In the genomic region with DNA sequence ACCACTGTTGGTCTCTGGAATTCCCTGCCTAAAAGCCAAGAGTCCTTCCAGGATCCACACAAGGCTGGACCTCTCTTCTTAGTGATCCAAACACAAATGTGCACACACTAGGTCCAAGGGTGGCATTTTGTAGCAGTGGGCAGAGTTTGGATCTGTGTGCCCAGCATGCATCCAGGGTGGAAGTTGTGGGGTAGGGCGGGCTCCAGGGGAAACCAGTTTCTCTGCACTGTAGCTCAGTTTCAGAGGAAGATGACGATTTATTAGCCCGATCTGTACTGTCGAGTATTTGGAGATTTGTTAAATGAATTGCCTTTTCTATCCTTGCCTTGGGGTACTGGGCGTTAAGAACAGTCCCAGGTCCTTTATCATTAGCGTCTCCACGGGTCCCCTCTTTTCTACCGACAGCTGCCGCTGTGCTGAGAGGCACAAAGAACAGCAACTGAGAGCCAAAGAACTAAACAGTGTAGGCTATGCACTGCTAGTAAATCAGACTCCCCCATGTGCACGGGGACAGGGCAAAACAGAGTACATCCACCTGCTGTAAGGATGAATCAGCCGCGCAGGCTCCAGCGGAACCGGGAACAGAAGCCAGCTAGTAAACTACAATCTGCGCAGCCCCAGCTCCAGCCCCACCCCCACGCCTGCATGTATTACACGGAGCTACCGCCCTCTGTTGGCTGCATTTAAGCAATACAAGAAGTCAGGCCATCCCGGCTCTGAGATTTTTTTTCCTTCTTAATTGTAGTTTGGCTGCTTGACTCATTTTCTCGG, we compare ENCODE assay signal across 8 mouse cellular contexts. TPM values are rescaled to one million over a fixed set of nuclear protein-coding genes. Genes with fewer than 3 reads are reported as not detected.
DNase-seq lines count a peak whose midpoint lies in the region; ATAC-seq and TF ChIP-seq lines count a peak whose summit lies in the region.

No protein-coding gene starts in this region.

- peak overlapping the region; percentile 48 to 57; a peak in 2 of 4 replicates for H3K4me3 ChIP-seq in ES-E14 (ENCODE audit: insufficient read depth in 1 of 2, low read depth in 1 of 2, low read length in 2 of 2, poor library complexity in 1 of 2, severe bottlenecking in 1 of 2)
- H3K4me3 ChIP-seq in forebrain, embryonic 16.5 days (replicated peaks; ENCODE audit: low read length): peak overlapping the region; percentile 20
- H3K4me3 ChIP-seq in layer of hippocampus, adult 2 months: peak overlapping the region; percentile 43
- H3K4me3 ChIP-seq in lung, adult 2 months (replicated peaks; ENCODE audit: extremely low read depth, low read depth, low read length): no peak overlapping the region
- H3K4me3 ChIP-seq in thymus, adult 2 months (ENCODE audit: control insufficient read depth, insufficient read depth, low read length): no peak overlapping the region

- peak; percentile 85 for ATAC-seq in forebrain, embryonic 16.5 days
- peak; percentile 52; the same call in 1 of the 2 replicates for ATAC-seq in neutrophil, adult 5-6 weeks (ENCODE audit: extremely low read depth, insufficient number of reproducible peaks, low FRiP score, poor library complexity, severe bottlenecking)

- H3K36me3 ChIP-seq in ES-E14 (ENCODE audit: control insufficient read depth, insufficient read depth, low read length, poor library complexity, severe bottlenecking): no peaks in the 10 kb centered on the region
- peaks cover 15% of the 10 kb centered on the region for H3K36me3 ChIP-seq in forebrain, embryonic 16.5 days (ENCODE audit: control insufficient read depth, insufficient read depth)
- H3K36me3 ChIP-seq in thymus, adult 2 months (ENCODE audit: control insufficient read depth, insufficient read depth, low read length): no peaks in the 10 kb centered on the region

- peak; percentile 78 for DNase-seq in ES-E14 (ENCODE audit: low read depth, low spot score)
- peak; percentile 96 for DNase-seq in cerebellum, adult 18-20 months
- peak; percentile 81 to 83 for DNase-seq in heart, postnatal 36 days
- DNase-seq in layer of hippocampus, adult 2 months (ENCODE audit: low spot score in 2 of 2): peak; percentile 93 to 95
- peak; percentile 80 for DNase-seq in lung, adult 2 months
- peak; percentile 80 for DNase-seq in thymus, adult 2 months

- TF ChIP-seq POLR2A in lung, adult 2 months (IDR thresholded peaks at IDR 0.05; ENCODE audit: borderline replicate concordance, extremely low read depth, low read depth, low read length): no peak
- TF ChIP-seq POLR2A in thymus, adult 2 months (IDR thresholded peaks at IDR 0.05; ENCODE audit: control insufficient read depth, extremely low read depth, insufficient read depth, low read length, poor library complexity): no peak

- no peak overlapping the region for H3K27ac ChIP-seq in ES-E14 (ENCODE audit: insufficient read depth, low read depth, low read length, poor library complexity, severe bottlenecking)
- H3K27ac ChIP-seq in forebrain, embryonic 16.5 days (ENCODE audit: low read length): peak overlapping the region; percentile 55
- peak overlapping the region; percentile 50 for H3K27ac ChIP-seq in layer of hippocampus, adult 2 months
- H3K27ac ChIP-seq in thymus, adult 2 months (ENCODE audit: control insufficient read depth, insufficient read depth, low read length): no peak overlapping the region

- H3K4me2 ChIP-seq in forebrain, embryonic 16.5 days (ENCODE audit: low read length): peak overlapping the region; percentile 44

- no peak overlapping the region; the same call in 1 of the 2 replicates for H3K9ac ChIP-seq in ES-E14 (ENCODE audit: insufficient read depth, low read depth, low read length, poor library complexity, severe bottlenecking)
- H3K9ac ChIP-seq in forebrain, embryonic 16.5 days (replicated peaks; ENCODE audit: low read depth, low read length): peak overlapping the region; percentile 30; the same call in 1 of the 2 replicates

- in situ Hi-C loops in ES-E14 (cut with MboI; ENCODE audit: low sequenced_read_pairs in 2 of 2, unreplicated experiment in 2 of 2): no loop called here

- intact Hi-C loops in heart, postnatal 36 days (cut with DNase I): loop anchor here (1.0 kb wide), 1 partner anchor 65 kb away; no protein-coding TSS in a partner anchor

- H3K9me3 ChIP-seq in ES-E14 (ENCODE audit: control insufficient read depth, insufficient read depth, low read depth, low read length): no peaks in the 10 kb centered on the region
- H3K9me3 ChIP-seq in forebrain, embryonic 16.5 days (ENCODE audit: control insufficient read depth, low read length): no peaks in the 10 kb centered on the region

- H3K27me3 ChIP-seq in forebrain, embryonic 16.5 days (replicated peaks; ENCODE audit: control insufficient read depth, insufficient read depth, low read length): no peaks in the 10 kb centered on the region
- no peaks in the 10 kb centered on the region; the same call in 1 of the 2 replicates for H3K27me3 ChIP-seq in thymus, adult 2 months (ENCODE audit: control insufficient read depth, insufficient read depth, low read length)

- TF ChIP-seq CTCF in layer of hippocampus, adult 2 months (conservative IDR thresholded peaks at IDR 0.05): peak; percentile 94
- peak; percentile 79 for TF ChIP-seq CTCF in lung, adult 2 months (IDR thresholded peaks at IDR 0.05; ENCODE audit: insufficient read depth, low read length)
- peak; percentile 79 for TF ChIP-seq CTCF in thymus, adult 2 months (IDR thresholded peaks at IDR 0.05; ENCODE audit: borderline replicate concordance, control insufficient read depth, extremely low read depth, insufficient read depth, low read length, poor library complexity)

- 0 out of 4 replicates have a peak, but pooled peaks cover 0 to 2% of the 10 kb centered on the region in 2 experiments for H3K4me1 ChIP-seq in ES-E14 (ENCODE audit: control insufficient read depth in 2 of 2, insufficient read depth in 2 of 2, low read length in 2 of 2, poor library complexity in 1 of 2)
- H3K4me1 ChIP-seq in forebrain, embryonic 16.5 days (replicated peaks; ENCODE audit: control insufficient read depth, insufficient read depth, low read length): peaks cover 27% of the 10 kb centered on the region
- peaks cover 2% of the 10 kb centered on the region; the same call in 1 of the 2 replicates for H3K4me1 ChIP-seq in lung, adult 2 months (ENCODE audit: control insufficient read depth, insufficient read depth, low read length)
- no peaks in the 10 kb centered on the region for H3K4me1 ChIP-seq in thymus, adult 2 months (replicated peaks; ENCODE audit: control insufficient read depth, insufficient read depth, low read length)

- 6% methylated on average over 20 of the region's 20 CpGs for WGBS in forebrain, embryonic 16.5 days
- 12% methylated on average over 20 of the region's 20 CpGs for WGBS in lung, adult 2 months
- WGBS in thymus, adult 2 months: 14% methylated on average over 20 of the region's 20 CpGs

TF ChIP-seq in ES-E14, 5 proteins besides CTCF, POLR2A, EP300 and RAD21:
- TF ChIP-seq ZC3H11A (IDR thresholded peaks at IDR 0.05; ENCODE audit: borderline replicate concordance, low read depth, low read length) (no peak), ZNF384 (IDR thresholded peaks at IDR 0.05; ENCODE audit: low read depth, low read length) (peak; percentile 85)

RNA-seq across cellular contexts. Expression of a gene that starts 39.7 kb away (rescaled TPM):
- total RNA-seq in ES-E14 (2012; rRNA removed): 2.3 and 3.8 TPM in 2 replicates
- polyA plus RNA-seq in forebrain, embryonic 16.5 days (2015; fragmentation: Nextera tagmentation; extraction: Ambion mirVana): 98.6 and 118 TPM in 2 replicates
- total RNA-seq in heart, postnatal 36 days (2021): 10 to 100 TPM; 34.0 to 39.6 TPM
- total RNA-seq in layer of hippocampus, adult 2 months (2021): 100 to 1,000 TPM; 231 to 237 TPM
- 66.2 and 81.8 TPM in 2 replicates for polyA plus RNA-seq in lung, adult 2 months (2012; rRNA removed)
- 1.7 and 3.0 TPM in 2 replicates for total RNA-seq in neutrophil, adult 5-6 weeks (2017)
- 11.5 and 16.6 TPM in 2 replicates for polyA plus RNA-seq in thymus, adult 2 months (2012; rRNA removed)

Comparison
In these comparisons a context has a peak if more than half of its experiments do, and no peak if none do; other contexts are left out.
1. H3K27ac ChIP-seq: peak in forebrain, embryonic 16.5 days (single experiment) and layer of hippocampus, adult 2 months (single experiment); none in ES-E14 (single experiment) and thymus, adult 2 months (single experiment).
2. H3K4me3 ChIP-seq: peak in ES-E14 (2 of 2), forebrain, embryonic 16.5 days (single experiment) and layer of hippocampus, adult 2 months (single experiment); none in lung, adult 2 months (single experiment) and thymus, adult 2 months (single experiment).
3. RNA of a gene that starts 39.7 kb away (total RNA-seq): 231 to 237 TPM in layer of hippocampus, adult 2 months; 34.0 to 39.6 TPM in heart, postnatal 36 days, 1.7 to 3.0 TPM in neutrophil, adult 5-6 weeks and 2.3 to 3.8 TPM in ES-E14; every median in the first group is over 4 times any median in the second.
4. Peak in every context shown above with its lines, with median percentiles within 50 percentile points of each other: DNase-seq and CTCF ChIP-seq.